Mouse (Mus musculus) cerebellum, adult (tissue): ENCODE measurements around the gene Prkcsh.

Experiments
- ATAC-seq: cut with Nextera tagmentation; 2 replicates; pipeline ENCODE4 v1.9.2; 2017; ENCODE audit warnings: mild to moderate bottlenecking, moderate library complexity, mixed read lengths; ENCODE audit not compliant: insufficient number of reproducible peaks, low FRiP score, low TSS enrichment

The Prkcsh gene

GRCm38 (mm10) chr9:22002194-22003162 lies at the start of gene Prkcsh, which contains the start of gene Ccdc151:
Gene Prkcsh, plus strand, starts transcription at chr9:22002806.
Gene Ccdc151, minus strand, starts transcription at chr9:22002634.
- peak; percentile 93 for ATAC-seq

- ATAC-seq = no peak
Observed at GRCm38 (mm10) chr9:21953600-21953999, 49.0 kb upstream of the Prkcsh start.

DNA sequence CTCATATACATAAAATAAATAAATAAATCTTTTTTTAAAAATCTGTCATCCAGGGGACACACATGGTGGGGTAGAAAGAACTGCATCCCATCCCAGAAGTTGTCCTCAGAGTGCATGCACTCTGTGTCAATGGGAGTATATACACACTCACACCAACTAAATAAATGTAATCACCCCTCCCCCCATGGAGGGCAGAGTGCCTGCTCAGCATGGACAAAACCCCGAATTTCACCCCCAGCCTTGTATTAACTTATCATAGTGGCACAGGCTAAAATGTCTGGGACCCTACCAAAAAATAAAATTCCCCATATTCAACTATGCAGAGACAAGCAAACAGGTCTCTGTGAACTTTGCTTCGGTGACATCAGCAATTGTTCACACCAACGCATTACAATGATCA lies 48.0 kb upstream of the Prkcsh start:
- no peak for ATAC-seq

DNA sequence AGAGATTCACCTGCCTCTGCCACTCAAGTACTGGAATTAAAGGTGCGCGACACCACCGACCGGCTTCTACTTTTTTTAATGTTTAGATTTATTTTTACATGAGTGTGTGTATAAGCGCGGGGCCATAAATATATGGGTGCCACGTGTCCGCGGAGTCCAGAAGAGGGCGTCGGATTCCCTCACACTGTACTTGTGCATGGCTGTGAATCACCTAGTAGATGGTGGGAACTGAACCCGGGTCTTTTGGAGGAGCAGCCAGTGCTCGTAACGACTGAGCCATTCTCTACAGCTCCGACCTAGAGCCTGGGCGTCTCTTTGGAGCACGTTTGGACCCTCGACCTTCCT lies 47.4 kb upstream of the Prkcsh start:
- ATAC-seq = peak; percentile 59

DNA sequence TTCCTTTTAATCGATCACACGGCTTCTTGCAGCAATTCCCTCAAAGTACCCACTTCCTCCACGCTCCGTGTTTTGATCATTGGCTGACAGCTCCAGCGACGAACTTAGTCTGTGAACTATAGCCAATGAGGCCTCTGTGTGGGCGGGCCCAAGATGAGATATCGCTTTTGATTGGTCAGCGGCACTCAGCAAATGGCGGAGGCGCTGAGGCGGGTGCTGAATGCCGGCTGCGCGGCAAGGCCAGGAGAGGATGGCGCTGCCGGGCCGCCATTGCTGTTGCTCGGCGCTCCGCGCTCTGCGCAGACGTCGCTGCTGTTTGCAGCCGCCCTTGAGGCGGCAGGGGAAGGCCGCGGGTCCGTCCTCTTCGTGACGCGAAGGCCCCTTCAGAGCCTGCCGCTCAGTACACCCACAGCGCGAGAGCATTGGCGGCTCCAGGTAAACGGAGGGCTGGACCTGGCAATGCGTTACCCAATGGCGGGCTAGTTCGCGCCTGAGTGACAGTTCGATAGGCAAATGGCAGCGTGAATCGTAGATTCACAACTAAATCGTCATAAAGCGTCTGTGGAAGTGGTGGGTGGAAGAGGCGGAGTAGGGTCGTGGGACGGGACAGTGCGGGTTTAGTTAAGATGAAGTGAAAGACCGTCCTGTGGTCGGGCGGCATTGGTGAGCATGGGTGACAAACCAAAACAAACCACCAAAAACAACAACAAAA lies 46.9 kb upstream of the Prkcsh start, which contains the start of gene Swsap1:
Swsap1 (plus strand) TSS at position 186 of the 712 bp plus-strand sequence.
- ATAC-seq = peak; percentile 94

DNA sequence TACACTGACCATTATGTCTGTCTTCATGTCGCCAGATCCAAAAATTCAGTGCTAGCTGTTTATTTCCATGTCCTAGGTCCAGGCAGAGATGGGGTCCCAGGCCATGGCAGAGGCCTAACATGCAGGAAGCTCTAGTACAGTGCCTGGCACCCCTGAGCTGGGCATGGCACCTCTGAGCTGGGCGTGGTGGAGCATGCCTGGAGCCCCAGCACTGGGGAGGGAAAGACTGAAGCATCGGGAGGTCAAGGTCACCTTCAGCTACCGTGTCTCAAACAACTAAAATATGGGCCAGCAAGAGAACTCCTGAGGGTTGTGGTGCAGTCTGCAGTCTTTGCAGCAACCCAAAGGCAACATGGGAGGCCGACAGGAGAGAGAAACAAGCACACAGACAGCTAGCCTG lies 44.2 kb upstream of the Prkcsh start:
- ATAC-seq = no peak

DNA sequence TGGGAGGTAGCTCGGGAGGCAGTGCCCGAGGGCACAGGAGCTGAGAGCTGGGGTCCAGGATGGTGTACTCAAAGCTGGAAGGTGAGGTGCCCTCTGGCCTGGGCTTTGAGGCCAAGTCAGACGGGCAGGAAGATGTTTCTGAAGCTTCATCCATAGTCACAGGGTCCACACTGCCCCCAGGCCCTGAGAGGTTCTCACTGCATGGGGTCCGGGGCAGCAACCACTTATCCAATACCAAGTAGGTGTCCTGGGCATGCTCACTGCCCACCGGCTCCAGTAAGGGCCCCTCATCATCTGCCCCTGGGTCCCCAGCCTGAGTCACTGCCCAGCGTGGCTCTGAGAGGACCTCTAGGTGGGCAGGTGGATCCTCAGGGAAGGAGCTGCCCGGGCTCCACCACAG lies 43.4 kb upstream of the Prkcsh start:
- no peak for ATAC-seq

- no peak for ATAC-seq
Observed at GRCm38 (mm10) chr9:21960135-21960534, 42.5 kb upstream of the Prkcsh start.

DNA sequence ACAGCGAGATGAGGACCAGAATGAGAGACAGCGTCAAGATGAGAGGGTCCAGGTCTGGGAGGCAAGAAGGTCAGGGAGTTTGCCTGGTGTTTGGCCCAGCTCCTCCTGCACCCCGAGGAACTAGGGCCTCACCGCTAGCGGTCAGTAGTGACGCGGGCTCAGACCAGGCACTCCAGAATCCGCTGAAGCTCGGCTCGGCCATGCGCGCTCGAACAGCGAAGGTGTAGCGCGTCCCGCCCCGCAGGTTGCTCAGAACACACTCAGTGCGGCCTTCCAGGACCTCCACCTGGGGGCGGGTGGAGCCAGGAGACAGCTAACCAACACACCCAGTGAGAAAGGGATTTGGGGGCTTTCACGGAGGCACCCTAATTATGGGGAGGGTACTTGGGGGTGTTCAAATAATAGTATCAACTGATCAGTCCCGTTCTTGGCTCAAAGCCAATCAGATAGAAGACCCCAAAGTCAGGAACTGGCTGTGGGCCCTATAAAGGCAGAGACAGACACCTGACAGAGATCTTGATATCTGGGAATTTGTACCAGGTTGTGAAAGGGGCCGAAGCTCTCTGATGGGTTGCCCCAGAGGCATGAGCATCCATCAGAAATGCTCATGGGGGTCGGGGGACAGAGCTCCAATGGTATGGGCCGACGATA lies 41.9 kb upstream of the Prkcsh start:
- ATAC-seq = no peak

DNA sequence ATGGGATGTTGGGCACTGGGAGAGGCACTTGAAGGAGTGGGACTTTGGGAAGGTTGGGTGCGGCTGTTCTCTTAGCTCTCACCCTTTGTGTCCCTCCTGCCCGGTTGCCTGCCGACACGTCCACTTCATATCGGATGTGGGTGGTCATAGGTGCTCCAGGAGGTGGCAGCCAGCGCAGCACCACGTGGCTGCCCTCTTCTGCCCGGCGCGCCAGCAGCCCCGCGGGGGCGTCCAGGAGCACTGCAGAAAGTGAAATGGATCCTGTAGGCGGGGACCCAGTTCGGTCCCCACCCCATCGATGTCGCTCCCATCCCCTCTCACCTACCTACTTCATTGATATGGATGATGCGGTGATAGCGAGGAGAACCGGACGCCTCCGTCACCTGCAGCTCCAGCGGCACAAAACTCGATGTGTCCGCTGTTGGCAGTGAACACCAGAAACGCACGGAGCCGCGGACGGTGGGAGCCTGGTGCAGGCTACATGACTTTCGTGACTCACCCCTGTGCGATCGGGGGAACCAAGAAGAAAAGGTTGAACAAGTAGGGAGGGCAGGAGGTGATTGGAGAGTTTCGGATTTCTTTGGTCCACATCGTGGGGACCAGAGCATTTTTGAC lies 41.1 kb upstream of the Prkcsh start:
- no peak for ATAC-seq

- ATAC-seq = no peak
Observed at GRCm38 (mm10) chr9:21962010-21962409, 40.6 kb upstream of the Prkcsh start.

DNA sequence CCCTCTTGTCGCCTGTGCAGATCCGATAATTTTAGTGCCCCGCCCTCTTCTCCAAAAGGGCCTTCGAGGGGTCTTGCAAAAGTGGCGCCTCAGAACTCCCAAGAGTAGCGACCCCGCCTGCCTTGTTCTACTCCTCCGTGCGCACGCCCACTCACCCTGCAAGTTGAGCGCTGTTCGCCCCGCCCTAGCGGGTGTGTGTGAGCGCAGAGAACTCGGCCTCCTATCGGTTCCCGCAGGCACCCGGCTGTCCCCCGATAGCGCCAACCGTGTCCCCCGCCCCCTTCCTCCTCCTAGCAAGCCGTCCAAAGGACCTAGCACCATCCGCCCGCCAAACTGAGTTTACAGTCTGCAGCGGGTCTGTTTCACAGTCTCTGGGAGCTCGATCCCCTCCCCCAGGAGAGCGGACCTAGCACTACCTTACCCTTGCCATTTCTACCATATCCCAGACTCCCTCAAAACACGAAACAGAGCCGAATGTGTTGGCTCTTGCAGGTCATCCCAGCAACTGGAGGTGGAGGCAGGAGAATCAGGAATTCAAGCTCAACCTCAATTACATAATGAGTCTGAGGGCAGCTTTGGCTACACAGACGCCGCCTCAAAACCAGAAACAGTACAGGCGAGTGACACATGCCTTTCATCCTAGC lies 40.1 kb upstream of the Prkcsh start:
- ATAC-seq = peak; percentile 21; the same call in 1 of the 2 replicates

GRCm38 (mm10) chr9:21963417-21963816 lies 39.2 kb upstream of the Prkcsh start, which contains the start of gene Epor:
Gene Epor, minus strand, starts transcription at chr9:21963506.
- no peak for ATAC-seq

GRCm38 (mm10) chr9:21968883-21969282 lies 33.7 kb upstream of the Prkcsh start:
- no peak for ATAC-seq

DNA sequence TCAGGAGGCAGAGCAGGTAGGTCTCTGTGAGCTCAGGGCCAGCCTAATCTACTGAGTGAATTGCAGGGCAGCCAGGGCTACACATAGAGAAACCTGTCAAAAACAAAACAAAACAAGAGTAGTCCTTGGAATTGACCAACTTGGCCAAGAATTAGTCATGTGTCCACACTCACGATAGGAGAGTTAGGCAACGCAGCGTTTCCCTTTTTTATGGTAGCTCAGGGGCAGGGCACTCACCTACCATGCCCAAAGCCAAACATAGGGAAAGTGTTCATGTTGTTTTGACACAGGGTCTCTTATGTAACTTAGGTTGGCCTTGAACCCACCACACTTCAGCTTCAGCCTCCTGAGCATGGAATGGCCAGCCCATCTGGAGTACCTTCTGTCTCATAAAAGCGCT lies 33.3 kb upstream of the Prkcsh start:
- ATAC-seq = no peak

DNA sequence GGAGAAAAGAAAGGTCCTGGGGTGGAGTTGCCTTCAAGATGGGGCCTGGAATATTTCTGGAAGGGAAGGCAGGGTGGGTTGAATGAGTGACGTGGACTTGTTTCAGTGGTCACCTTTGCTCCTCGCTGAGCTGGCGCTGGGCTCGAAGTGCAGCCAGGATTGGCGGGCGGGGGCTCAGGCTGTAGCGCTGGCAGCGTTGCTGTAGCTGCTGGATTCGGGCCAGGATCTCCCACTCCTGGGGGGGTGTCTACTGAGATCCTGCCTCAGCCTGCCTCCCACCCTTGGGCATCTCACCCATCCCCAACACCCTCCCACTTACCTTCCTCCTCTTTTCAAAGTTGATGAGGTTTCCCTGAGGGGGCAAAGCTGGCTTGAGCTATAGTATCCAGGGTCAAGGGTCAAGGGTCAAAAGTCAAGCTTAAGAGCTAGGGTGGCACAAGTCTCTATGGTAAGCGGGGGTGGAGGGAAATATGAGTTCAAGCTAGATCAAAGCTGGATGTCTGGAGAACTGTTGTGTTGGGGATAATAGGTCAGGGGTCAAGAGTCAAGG lies 25.9 kb upstream of the Prkcsh start:
- ATAC-seq = no peak

DNA sequence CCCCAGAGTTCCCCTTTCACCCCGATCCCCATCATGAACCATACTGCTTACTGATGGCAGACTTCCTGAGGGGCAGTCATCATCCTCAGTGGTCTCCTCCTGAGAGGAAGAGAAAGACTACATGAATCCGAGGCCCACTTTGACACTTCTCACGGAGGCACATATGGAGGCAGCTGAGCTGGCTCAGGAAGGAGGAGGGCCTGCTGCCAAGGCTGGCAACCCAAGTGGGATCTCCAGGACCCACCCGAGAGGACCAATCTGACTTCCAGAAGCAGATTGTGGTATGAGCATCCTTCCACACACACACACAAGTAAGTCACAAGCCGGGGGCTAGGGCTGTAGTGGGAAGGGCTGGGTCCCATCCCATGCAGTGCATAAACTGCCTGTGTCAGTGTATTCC lies 25.3 kb upstream of the Prkcsh start:
- no peak for ATAC-seq

- ATAC-seq = no peak
Observed at GRCm38 (mm10) chr9:21977972-21978371, 24.6 kb upstream of the Prkcsh start.

DNA sequence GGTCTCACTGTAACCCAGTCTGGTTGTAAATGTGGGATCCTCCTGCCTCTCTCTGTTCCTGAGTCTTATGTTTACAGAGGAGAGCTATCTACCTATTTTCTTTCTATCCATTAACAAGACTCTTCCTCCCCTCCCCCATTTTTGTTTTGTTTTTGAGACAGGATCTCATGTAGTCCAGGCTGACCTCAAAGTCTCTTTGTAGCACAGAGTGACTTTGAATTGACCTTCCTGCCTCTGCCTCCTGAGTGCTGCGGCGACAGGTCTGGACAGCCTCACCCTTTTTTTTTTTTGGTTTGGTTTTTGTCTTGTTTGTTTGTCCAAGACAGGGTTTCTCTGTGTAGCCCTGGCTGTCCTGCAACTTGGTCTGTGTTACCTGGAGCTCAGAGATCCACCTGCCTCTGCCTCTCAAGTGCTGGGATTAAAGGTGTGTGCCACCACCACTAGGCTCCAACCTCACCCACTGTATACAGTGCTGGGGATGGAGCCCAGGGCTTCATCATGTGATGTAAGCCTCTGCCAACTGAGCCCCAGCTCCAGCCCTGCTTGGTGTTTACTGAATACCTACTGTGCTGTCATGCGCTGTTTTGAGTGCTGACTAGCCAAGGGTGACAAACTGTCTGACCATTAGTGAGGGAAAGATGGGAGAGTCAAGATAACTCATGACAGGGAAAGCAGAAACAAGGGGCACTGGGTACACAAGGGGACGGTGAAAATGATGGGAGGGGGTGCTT lies 24.0 kb upstream of the Prkcsh start:
- ATAC-seq = no peak
